Mouse (Mus musculus) erythroblast, embryonic 14.5 days (primary cell): ENCODE data around the gene En2. TPM values are rescaled to one million over a fixed set of nuclear protein-coding genes. Genes with fewer than 3 reads are reported as not detected.

Source experiments
- H3K27me3 ChIP-seq: 2 replicates; pipeline ENCODE4 v1.6.1; 2012; ENCODE audit warnings: inconsistent platforms; ENCODE audit not compliant: control insufficient read depth
- H3K36me3 ChIP-seq: 2 replicates; pipeline ENCODE4 v1.6.1; 2012; ENCODE audit warnings: mild to moderate bottlenecking, inconsistent platforms; ENCODE audit not compliant: control insufficient read depth
- H3K4me1 ChIP-seq: 2 replicates; pipeline ENCODE4 v1.6.1; 2012; ENCODE audit warnings: inconsistent platforms; ENCODE audit not compliant: control insufficient read depth
- H3K4me3 ChIP-seq: replicated peaks from 2 replicates; pipeline ENCODE3; 2012; ENCODE audit warnings: moderate library complexity, mild to moderate bottlenecking, inconsistent platforms
- H3K9me3 ChIP-seq: 2 replicates; pipeline ENCODE4 v1.6.1; 2012; ENCODE audit warnings: low read length, inconsistent platforms, mixed read lengths; ENCODE audit not compliant: control insufficient read depth
- GATA1 ChIP-seq: IDR thresholded peaks from 2 replicates; pipeline ENCODE4 v1.6.1; 2012; ENCODE audit warnings: low read length, inconsistent platforms, mixed read lengths
- TAL1 ChIP-seq: IDR thresholded peaks from 3 replicates; pipeline ENCODE4 v1.6.1; 2012; ENCODE audit warnings: low read length, inconsistent platforms, mixed read lengths
- polyA plus RNA-seq: library from polyadenylated mRNA; stranded (reverse); fragments of >175 nt; gene quantifications from 2 replicates; pipeline ENCODE4 v1.2.3, GENCODE M21; 2012

Gene En2
- polyA plus RNA-seq, 1 experiment: not detected

GRCm38 (mm10) chr5:28195473-28195872, 30.0 kb downstream of the En2 start:
- Histone ChIP-seq H3K27me3 (peaks cover 6% of the 10 kb centered on the region; the same call in 1 of the 2 replicates), H3K4me3 (no peak overlapping the region), H3K36me3 (no peaks in the 10 kb centered on the region), H3K9me3 (no peaks in the 10 kb centered on the region), H3K4me1 (no peaks in the 10 kb centered on the region)
- TF ChIP-seq GATA1 (no peak), TAL1 (no peak)

GRCm38 (mm10) chr5:28199089-28199873, 33.8 kb downstream of the En2 start:
- H3K27me3 ChIP-seq: peaks cover 12% of the 10 kb centered on the region
- no peaks in the 10 kb centered on the region for H3K36me3 ChIP-seq
- H3K4me1 ChIP-seq: no peaks in the 10 kb centered on the region
- no peak for TF ChIP-seq GATA1
- no peak for TF ChIP-seq TAL1
- no peak overlapping the region for H3K4me3 ChIP-seq
- no peaks in the 10 kb centered on the region for H3K9me3 ChIP-seq

- Histone ChIP-seq H3K4me1 (peaks cover 2% of the 10 kb centered on the region), H3K9me3 (no peaks in the 10 kb centered on the region), H3K36me3 (no peaks in the 10 kb centered on the region), H3K4me3 (no peak overlapping the region), H3K27me3 (peaks cover 33% of the 10 kb centered on the region)
- TF ChIP-seq GATA1 (no peak), TAL1 (no peak)
These were observed 37.6 kb downstream of the En2 start for GRCm38 (mm10) chr5:28203086-28203485.

- Histone ChIP-seq H3K9me3 (no peaks in the 10 kb centered on the region; the same call in 1 of the 2 replicates), H3K4me3 (no peak overlapping the region), H3K27me3 (peaks cover 46% of the 10 kb centered on the region), H3K4me1 (peaks cover 2% of the 10 kb centered on the region), H3K36me3 (no peaks in the 10 kb centered on the region)
- TF ChIP-seq TAL1: no peak
- TF ChIP-seq GATA1: no peak
These were observed 39.2 kb downstream of the En2 start for GRCm38 (mm10) chr5:28204678-28205077.

- no peaks in the 10 kb centered on the region; the same call in 1 of the 2 replicates for H3K9me3 ChIP-seq
- peaks cover 2% of the 10 kb centered on the region for H3K4me1 ChIP-seq
- no peaks in the 10 kb centered on the region for H3K36me3 ChIP-seq
- no peak overlapping the region for H3K4me3 ChIP-seq
- no peak for TF ChIP-seq GATA1
- TF ChIP-seq TAL1: no peak
- peaks cover 61% of the 10 kb centered on the region for H3K27me3 ChIP-seq
These were observed 41.0 kb downstream of the En2 start for GRCm38 (mm10) chr5:28206448-28206847.

GRCm38 (mm10) chr5:28207043-28207442, 41.5 kb downstream of the En2 start:
- no peaks in the 10 kb centered on the region for H3K36me3 ChIP-seq
- no peak for TF ChIP-seq GATA1
- TF ChIP-seq TAL1: no peak
- no peak overlapping the region for H3K4me3 ChIP-seq
- H3K9me3 ChIP-seq: no peaks in the 10 kb centered on the region; the same call in 1 of the 2 replicates
- H3K4me1 ChIP-seq: peaks cover 2% of the 10 kb centered on the region
- peaks cover 67% of the 10 kb centered on the region for H3K27me3 ChIP-seq

GRCm38 (mm10) chr5:28208726-28209520, 43.4 kb downstream of the En2 start:
- TF ChIP-seq TAL1 (no peak), GATA1 (no peak)
- peaks cover 80% of the 10 kb centered on the region for H3K27me3 ChIP-seq
- peaks cover 2% of the 10 kb centered on the region for H3K4me1 ChIP-seq
- no peak overlapping the region for H3K4me3 ChIP-seq
- no peaks in the 10 kb centered on the region; the same call in 1 of the 2 replicates for H3K9me3 ChIP-seq
- H3K36me3 ChIP-seq: no peaks in the 10 kb centered on the region

- no peak overlapping the region for H3K4me3 ChIP-seq
- peaks cover 84% of the 10 kb centered on the region for H3K27me3 ChIP-seq
- H3K36me3 ChIP-seq: no peaks in the 10 kb centered on the region
- H3K4me1 ChIP-seq: peaks cover 2% of the 10 kb centered on the region
- no peaks in the 10 kb centered on the region; the same call in 1 of the 2 replicates for H3K9me3 ChIP-seq
- no peak for TF ChIP-seq TAL1
- no peak for TF ChIP-seq GATA1
These were observed 44.3 kb downstream of the En2 start for GRCm38 (mm10) chr5:28209549-28210431.
